Mouse (Mus musculus) c-Kit-negative CD71-positive TER-119-positive erythroid progenitor cells, embryonic 14.5 days (primary cell): ENCODE results near the gene Olfr890.
"Not testable (repeated sequence)": the region's sequence is repeated elsewhere in the genome, so short reads cannot be mapped to it uniquely, and the experiment has no call there.

Source experiments
- DNase-seq: peaks from one replicate; pipeline ENCODE4 v3.0.0-alpha.2; 2013; ENCODE audit warnings: low read depth, low spot score

Gene Olfr890

DNA sequence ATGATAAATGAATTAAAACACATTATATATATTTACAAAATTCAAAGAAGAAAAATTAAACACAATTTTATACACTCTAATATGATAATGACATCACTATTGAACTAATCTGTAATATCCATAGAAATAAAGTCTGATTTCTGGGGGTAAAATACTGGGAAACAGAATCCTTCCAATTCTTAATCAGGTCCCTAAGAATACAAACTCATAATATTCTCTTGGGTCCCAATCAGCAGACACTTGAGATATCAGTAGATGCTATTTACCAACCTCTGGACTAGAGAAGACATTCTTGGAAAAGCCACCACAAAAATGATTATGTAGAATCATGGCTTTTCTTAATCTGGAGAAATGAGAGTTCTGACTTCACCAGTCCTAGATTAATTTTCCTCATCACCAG lies at the start of gene Olfr890:
TSS of gene Olfr890 (plus strand) at position 301 of the 400 bp plus-strand sequence.
- no peak for DNase-seq

DNA sequence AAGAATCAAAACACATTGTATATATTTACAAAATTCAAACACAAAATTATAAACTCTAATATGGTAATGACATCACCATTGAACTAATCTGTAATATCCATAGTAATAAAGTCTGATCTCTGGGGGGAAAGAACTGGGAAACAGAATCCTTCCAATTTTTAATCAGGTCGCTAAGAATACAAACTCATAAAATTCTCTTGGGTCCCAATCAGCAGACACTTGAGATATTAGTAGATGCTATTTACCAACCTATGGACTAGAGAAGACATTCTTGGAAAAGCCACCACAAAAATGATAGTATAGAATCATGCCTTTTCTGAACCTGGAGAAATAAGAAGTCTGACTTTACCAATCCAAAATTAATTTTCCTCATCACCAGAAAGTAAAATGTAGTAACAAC lies 34.5 kb upstream of the Olfr890 start, which contains the start of gene Olfr888:
TSS of gene Olfr888 (plus strand) at position 301 of the 400 bp plus-strand sequence.
- no peak for DNase-seq

DNA sequence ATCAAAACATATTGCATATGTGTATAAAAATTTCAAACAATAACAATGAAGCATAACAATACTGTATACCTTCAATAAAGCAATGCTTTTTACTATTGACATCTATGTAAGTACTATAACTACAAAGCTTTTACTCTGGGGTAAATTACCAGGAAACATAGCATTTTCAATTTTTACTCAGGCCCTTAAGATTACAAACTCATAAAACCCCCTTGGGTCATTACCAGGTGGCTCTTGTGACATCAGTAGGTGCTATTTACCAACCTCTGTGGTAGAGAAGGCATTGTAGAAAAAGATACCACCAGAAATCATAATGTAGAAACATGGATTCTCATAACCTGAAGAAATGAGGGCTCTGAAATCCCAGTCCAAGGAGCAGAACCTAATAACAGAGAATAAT lies 27.4 kb upstream of the Olfr890 start, which contains the start of gene Olfr889:
TSS of gene Olfr889 (plus strand) at position 301 of the 400 bp plus-strand sequence.
- no peak for DNase-seq

DNA sequence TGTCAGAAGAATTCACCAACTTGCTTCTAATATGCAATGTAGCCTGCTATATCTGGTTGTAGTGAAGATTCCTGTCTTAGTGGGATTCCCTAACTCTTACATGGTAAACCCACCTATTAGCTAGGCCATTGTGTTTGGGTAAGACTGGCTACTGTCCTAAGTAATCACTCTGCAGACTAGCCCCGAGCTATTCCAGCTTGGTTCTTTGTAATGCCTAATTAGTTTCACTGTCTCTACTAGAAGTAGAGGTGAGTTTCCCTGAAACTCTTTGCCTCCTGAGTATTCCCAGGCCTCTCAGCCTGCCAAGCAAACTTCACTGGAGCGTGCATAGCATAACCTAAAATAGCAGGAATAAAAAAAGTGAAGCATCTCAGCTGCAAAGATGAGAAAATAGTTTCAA lies 26.0 kb downstream of the Olfr890 start:
- DNase-seq: not testable (repeated sequence)

DNA sequence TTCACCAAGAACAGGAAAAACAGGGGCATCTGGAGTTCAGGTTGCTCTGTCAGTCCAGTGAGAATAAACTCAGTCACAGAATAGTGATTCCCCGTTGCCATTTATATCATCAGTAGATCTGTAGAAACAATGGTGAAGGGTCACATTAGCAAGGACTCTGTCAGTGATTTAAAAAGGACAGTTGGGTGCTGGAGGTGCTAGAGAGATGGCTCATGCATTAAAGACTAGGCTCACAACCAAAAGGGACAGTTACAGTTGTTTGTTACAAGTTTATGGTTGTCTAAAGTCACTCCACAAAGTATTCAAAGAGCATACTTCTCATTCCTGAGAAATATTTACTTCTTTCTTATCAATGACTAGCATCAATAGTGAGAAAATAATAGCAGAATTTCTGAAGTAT lies 38.4 kb downstream of the Olfr890 start, which contains the start of gene Olfr891:
TSS of gene Olfr891 (minus strand) at position 101 of the 400 bp plus-strand sequence.
- no peak for DNase-seq
